In the genomic region with DNA sequence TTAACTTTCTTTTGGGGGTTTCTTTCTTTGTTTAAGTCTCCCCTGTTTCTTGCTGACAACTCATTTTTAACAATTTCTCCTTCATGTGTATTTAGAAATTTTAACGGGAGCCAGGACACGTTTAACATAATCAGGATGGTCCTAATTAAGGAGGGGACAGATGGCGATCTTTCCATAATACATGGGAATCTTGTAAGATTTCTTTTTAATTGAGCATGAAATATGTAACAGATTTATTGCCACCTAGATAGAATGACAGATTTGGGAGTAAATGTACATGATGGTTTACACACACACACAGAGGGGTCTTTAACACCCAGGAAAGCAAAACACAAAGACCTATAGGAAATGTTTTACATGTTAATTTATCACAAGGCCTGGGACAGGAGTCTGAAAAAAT, we compare ENCODE assay signal across 17 mouse cellular contexts.
"Had no signal": no experiment of that assay in that cellular context is flagged by ENCODE, and none has a peak within 500 bp of the region (broad histone marks: within the 10 kb centered on the region; RNA-seq: fewer than 3 reads in every experiment).

No protein-coding gene starts in this region.

- H3K9me3 ChIP-seq: limb, embryonic 12.5 days; limb, embryonic 15.5 days; midbrain, embryonic 12.5 days; neural tube, embryonic 13.5 days had no signal

- H3K27me3 ChIP-seq: limb, embryonic 12.5 days; limb, embryonic 15.5 days; midbrain, embryonic 12.5 days; neural tube, embryonic 13.5 days had no signal

- H3K27ac ChIP-seq: limb, embryonic 12.5 days; limb, embryonic 15.5 days; liver, embryonic 14.5 days; macrophage; midbrain, embryonic 12.5 days; neural tube, embryonic 13.5 days had no signal

- H3K9ac ChIP-seq: limb, embryonic 12.5 days; limb, embryonic 15.5 days; liver, embryonic 14.5 days; liver, postnatal 0 days; lung, embryonic 14.5 days; midbrain, embryonic 12.5 days; neural tube, embryonic 13.5 days had no signal

- DNase-seq: kidney, adult 9 months; kidney, postnatal 14 days; kidney, postnatal 4 days; liver, postnatal 0 days; lung, embryonic 14.5 days; thymus, adult 18-20 months; thymus, postnatal 36 days had no signal

- H3K4me3 ChIP-seq: limb, embryonic 12.5 days; limb, embryonic 15.5 days; midbrain, embryonic 12.5 days; myocyte; neural tube, embryonic 13.5 days had no signal

- H3K4me2 ChIP-seq: limb, embryonic 12.5 days; limb, embryonic 15.5 days; liver, embryonic 11.5 days; lung, embryonic 14.5 days; midbrain, embryonic 12.5 days; neural tube, embryonic 13.5 days had no signal

- H3K36me3 ChIP-seq: limb, embryonic 12.5 days; limb, embryonic 15.5 days; midbrain, embryonic 12.5 days; neural tube, embryonic 13.5 days had no signal

- ATAC-seq: liver, postnatal 0 days; lung, postnatal 0 days; midbrain, embryonic 16.5 days had no signal

- H3K4me1 ChIP-seq: limb, embryonic 15.5 days; midbrain, embryonic 12.5 days; neural tube, embryonic 13.5 days had no signal
